Mouse (Mus musculus): ENCODE results near the gene Prrt3.
A peak's percentile ranks its signal among the peaks of the same experiment; 100 is the strongest.

The Prrt3 gene

GRCm38 (mm10) chr6:113501388-113502084, at the start of gene Prrt3:
Prrt3 (minus strand) TSS chr6:113501931.
- no peak for DNase-seq (ENCODE audit: extremely low read depth, insufficient read length, low spot score)

GRCm38 (mm10) chr6:113543906-113544481, 42.3 kb upstream of the Prrt3 start:
- no peak for DNase-seq (ENCODE audit: extremely low read depth, insufficient read length, low spot score)

- no peak for DNase-seq (ENCODE audit: extremely low read depth, insufficient read length, low spot score)
These were observed 39.9 kb upstream of the Prrt3 start for GRCm38 (mm10) chr6:113541610-113542009.

- no peak for DNase-seq (ENCODE audit: extremely low read depth, insufficient read length, low spot score)
These were observed 33.2 kb upstream of the Prrt3 start for GRCm38 (mm10) chr6:113534886-113535285.

- peak; percentile 23 for DNase-seq (ENCODE audit: extremely low read depth, insufficient read length, low spot score)
These were observed 30.2 kb upstream of the Prrt3 start for GRCm38 (mm10) chr6:113531840-113532404.

GRCm38 (mm10) chr6:113530932-113531839, 29.5 kb upstream of the Prrt3 start, which contains the start of the genes Emc3 and Fancd2:
Emc3 (minus strand) TSS chr6:113531652.
Fancd2 (plus strand) TSS chr6:113531682.
- peak; percentile 96 for DNase-seq (ENCODE audit: extremely low read depth, insufficient read length, low spot score)

- DNase-seq (ENCODE audit: extremely low read depth, insufficient read length, low spot score): peak; percentile 75
These were observed 21.7 kb upstream of the Prrt3 start for GRCm38 (mm10) chr6:113523420-113523819.

DNA sequence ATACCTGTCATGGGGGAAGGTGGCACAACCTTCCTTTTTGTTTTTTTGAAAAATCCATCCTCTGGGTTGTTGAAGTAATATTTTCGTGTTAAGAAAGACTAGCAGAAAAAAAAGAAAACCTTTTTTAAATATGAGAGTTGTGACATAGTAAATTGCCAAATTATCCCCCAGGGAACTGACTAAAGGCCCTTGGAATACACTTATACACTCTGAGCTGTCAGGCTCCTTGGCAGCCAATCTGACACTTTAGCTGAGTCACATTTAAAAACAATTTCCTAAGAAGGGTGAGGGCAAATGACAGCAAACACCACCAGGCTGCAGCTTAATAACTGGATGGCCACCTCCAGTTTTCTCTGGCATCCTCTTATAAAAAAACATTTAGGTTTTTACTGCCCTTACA, 20.6 kb upstream of the Prrt3 start:
- peak; percentile 68 for DNase-seq (ENCODE audit: extremely low read depth, insufficient read length, low spot score)

DNA sequence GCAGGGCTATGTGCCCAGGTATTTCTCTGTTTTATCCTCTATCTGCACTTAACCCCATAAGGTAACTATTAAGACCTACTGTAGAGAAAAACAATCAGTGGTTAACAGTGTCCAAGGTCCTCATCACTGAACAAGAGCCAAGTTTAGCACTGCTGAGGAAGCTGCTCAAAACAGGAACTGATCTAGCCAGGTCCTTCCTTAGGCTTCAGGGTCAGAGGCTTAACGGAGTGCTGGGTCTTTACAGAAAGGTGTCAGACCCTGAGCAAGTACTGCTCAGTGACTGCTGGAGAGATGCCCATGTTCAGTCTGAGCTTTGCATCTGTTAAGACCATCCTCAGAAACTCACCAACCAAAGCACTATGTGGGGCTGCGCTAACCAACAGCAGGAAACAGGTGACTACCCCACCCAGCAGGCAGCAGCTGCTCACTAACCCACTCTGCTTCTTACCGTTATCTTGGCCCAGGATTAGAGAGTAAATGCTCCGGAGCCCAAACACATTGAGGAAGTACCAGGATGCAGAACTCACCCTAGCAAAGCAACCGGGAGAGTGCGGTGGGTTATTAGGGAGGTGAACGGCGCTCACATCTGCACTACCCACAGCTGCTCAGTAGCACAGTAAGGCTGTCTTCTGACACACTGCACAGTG, 15.8 kb upstream of the Prrt3 start:
- DNase-seq (ENCODE audit: extremely low read depth, insufficient read length, low spot score): no peak

- DNase-seq (ENCODE audit: extremely low read depth, insufficient read length, low spot score): no peak
These were observed 12.9 kb upstream of the Prrt3 start for GRCm38 (mm10) chr6:113514600-113514999.

DNA sequence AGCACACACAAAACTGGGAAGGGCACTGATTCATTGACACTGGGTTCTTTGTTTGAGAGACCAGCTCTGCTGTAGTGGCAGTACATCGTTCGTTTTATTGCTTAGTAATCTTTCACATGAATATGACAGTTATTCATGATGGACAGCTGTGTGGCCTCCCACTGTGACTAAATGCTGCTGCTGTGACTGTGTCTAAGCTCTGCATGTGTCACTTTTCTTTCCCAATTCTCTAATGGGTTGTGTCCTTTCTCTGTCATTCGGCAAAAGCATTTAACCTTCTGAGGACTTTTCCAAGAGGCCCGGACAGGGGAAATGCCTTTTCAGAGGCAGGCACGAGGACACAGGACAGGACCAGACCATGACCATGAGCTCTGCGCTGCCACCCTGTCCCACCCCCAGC, 12.2 kb upstream of the Prrt3 start:
- DNase-seq (ENCODE audit: extremely low read depth, insufficient read length, low spot score): peak; percentile 30

GRCm38 (mm10) chr6:113508947-113509280, 7.2 kb upstream of the Prrt3 start:
- peak; percentile 50 for DNase-seq (ENCODE audit: extremely low read depth, insufficient read length, low spot score)

GRCm38 (mm10) chr6:113508272-113508946, 6.7 kb upstream of the Prrt3 start:
- no peak for DNase-seq (ENCODE audit: extremely low read depth, insufficient read length, low spot score)

- no peak for DNase-seq (ENCODE audit: extremely low read depth, insufficient read length, low spot score)
These were observed 5.4 kb upstream of the Prrt3 start for GRCm38 (mm10) chr6:113507130-113507529.

GRCm38 (mm10) chr6:113505689-113506088, 4.0 kb upstream of the Prrt3 start:
- DNase-seq (ENCODE audit: extremely low read depth, insufficient read length, low spot score): no peak

DNA sequence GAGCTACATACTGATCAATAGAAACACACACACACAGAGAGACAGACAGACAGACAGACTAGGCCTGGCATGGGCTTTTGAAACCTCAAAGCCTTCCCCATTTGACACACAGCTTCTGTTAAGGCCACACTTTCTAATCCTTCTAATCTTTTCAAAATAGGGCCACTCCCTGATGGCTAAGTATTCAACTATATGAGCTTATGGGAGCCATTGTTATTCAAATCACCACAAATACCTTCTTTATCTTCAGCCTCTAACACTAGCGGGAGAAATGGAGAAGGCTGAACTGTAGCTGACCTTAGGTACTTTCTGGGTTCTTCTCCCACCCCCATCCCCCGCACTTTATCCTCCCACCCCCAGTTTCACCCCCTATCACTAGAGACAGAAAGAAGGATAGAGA, 1.1 kb upstream of the Prrt3 start:
- no peak for DNase-seq (ENCODE audit: extremely low read depth, insufficient read length, low spot score)

- no peak for DNase-seq (ENCODE audit: extremely low read depth, insufficient read length, low spot score)
These were observed 2.4 kb downstream of the Prrt3 start for GRCm38 (mm10) chr6:113499346-113499745.

GRCm38 (mm10) chr6:113495071-113495675, 6.6 kb downstream of the Prrt3 start:
- peak; percentile 41 for DNase-seq (ENCODE audit: extremely low read depth, insufficient read length, low spot score)

DNA sequence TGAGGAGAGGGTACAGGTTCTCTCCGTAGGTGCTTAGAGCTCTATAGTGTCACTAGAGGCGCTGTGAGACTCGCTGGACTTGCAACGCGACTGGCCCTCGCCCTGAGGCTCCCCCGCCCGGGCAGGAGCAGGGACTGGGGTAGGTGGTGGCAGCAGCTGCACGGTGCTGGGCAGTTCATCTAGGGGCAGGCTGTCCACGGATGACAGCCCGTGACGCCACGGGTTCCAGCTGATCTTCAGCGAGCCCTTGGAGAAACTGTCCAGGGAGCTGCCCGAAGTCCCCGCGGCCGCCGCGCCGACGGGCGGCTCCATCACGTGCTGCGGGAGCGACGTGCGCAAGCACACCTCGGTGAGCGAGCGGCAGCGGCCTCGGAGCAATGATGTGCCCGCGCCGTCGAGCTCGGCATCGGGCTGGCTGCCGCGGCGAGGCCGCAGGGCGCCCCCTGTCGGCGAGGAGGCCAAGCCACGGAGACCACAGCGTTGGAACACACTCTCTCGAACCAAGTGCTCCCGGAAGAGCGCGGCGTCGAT, 7.4 kb downstream of the Prrt3 start:
- no peak for DNase-seq (ENCODE audit: extremely low read depth, insufficient read length, low spot score)

Data from 3134 (cell line).